Mouse (Mus musculus) spleen, adult 18-20 months (tissue): Measurements from ENCODE around the gene Dnajc25.

Experiments used
- DNase-seq, 2 experiments: peaks; one replicate each; pipeline ENCODE4 v3.0.0; 2022; ENCODE audit warnings: mixed read lengths in 2 of 2

Gene Dnajc25

DNA sequence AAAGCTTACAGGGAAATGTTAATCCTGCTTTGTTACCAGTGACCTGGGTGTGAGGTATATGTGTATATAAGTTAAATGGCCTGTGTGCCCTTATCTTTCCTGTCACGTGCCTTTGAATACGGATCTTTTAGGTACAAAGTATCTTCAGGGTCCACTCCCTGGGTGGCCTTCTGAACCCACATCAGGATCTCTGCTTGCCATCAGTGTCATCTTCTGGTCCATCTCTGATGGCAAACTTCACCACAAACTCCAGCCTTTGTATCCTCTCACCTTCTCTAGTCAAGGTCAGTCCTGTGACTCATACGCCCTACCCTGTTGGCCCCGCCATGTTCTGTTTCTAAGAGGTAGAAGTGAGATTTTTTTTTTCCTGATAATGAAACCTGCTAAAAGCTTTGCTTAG, at the start of gene Dnajc25:
TSS of gene Dnajc25 (plus strand) at position 301 of the 400 bp plus-strand sequence.
- no peak for DNase-seq

DNA sequence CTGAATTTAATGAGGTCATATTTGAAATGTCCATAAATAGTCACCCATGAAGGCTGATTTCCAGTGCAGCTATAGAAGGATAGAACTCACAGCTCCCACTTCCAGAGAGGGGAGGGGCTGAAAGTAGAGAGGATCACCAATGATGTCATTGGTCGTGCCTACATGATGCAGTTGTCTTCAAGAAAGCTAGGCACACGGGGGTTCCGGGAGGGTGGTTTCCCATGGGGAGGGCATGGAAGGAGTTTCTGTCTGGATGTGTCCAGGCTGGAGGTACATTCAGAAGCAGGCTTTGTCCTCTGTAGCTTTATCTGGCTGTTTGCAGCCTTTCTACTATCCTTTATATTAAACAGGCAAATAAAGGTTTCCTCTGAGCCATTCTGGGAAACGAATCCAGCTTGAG, 46.5 kb upstream of the Dnajc25 start:
- DNase-seq = no peak

DNA sequence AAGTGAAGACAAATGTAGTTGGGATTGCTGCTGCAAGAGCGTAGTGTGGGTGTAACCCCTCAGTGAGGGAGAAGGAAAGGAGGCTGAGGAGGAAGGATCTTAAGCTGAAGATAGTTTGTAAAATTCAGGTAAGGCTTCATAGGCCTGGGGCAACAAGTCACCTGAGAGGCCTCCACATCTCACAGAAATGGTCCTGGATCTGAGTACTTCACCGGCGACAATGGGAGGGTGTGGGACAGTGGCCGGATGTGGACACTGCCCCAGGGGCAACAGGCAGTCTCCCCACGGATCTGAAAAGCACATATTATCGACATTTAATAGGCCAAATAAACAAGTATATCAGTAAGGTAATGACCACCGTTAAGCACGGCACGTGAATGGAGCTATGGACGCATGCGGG, 42.2 kb upstream of the Dnajc25 start:
- DNase-seq = no peak

DNA sequence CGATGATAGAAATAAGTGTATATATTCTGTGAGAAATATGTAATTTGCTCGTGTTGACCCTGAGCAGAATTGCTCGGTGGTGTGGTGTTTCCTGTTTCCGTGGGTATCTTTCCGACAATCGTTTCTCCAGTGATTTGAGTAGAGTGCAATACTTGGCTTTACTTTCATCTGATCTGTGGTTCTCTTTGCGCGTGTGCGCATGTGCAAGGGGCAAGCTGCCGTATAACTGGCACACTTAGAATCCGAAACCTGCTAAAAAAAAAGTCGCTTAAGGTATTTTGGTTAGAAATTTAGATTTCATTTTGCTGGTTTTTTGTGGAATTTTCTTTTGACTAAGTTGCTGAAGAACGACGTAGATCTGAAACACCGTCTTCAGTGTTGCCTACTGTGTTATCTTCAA, 33.1 kb upstream of the Dnajc25 start:
- DNase-seq = no peak

DNA sequence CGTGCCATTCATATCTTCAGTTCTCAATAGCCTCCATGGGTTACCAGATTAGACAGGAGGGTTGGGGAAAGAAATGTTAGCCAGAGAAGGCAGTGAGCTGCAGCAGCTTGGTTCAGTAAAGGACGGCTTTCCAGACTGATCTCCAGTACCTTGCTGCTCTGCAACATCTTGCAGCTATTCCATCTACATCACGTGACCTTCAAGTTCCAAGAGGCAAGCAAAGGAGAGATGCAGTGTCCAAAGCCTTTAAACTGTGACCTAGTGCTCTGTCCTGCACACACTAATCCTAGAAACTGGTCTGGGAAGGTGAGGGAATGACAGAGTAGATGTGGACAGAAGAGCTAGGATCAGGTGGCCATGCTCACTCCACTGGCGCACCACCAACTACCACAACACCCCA, 31.6 kb upstream of the Dnajc25 start:
- DNase-seq = no peak

DNA sequence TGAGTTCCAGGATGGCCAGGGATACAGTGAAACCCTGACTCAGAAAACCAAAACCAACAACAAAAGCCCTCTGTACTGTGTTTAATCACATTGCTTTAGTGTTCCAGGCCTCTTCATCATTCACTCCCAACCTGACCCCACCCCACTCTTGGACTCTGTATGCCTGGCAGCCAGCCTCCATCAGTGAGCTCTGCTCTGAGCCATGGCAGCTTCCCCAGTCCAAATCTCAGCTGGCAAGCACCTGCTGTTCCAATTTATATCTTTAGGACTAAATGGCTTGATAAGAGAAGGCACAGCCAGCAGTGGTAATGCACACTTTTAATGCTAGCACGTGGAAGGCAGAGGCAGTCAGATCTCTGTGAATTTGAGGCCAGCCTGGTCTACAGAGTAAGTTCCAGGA, 29.7 kb upstream of the Dnajc25 start:
- no peak for DNase-seq

DNA sequence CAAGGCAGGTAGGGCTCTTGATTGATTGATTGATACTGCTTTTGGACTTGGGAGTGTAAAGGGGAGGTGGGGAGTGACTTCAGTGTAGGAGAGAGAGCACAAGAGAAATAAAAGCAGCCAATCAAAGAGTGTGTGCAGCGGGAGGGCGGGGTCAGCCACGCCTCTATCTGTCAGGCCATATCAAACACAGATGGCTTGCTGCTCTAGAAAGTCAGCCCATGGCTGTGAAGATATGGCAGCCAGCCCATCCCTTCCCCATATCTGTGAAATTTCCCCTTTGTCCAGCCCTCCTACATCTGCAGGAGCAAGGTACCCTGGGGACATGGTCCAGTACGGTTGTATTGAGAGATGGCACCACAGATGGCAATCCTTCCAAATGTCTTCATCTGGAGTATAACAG, 24.2 kb upstream of the Dnajc25 start:
- DNase-seq = no peak

DNA sequence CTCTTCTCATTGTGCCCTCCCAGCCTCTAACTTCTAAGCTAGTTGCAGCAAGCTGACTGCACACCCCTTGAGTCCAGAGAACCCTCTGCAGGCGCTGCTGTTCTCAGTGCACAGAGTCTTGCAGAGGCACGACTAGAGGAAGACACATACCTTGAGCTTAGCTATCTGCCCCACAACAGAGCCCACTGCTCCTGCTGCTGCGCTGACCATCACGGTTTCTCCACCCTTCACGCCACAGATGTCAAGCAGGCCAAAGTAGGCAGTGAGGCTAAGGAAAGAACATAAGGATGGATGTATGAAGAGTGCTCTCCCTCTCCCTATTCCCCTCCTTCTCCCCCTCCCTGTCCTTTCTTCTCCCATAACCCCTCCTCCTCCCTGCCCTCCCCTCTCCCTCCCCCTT, 19.2 kb upstream of the Dnajc25 start:
- no peak for DNase-seq

DNA sequence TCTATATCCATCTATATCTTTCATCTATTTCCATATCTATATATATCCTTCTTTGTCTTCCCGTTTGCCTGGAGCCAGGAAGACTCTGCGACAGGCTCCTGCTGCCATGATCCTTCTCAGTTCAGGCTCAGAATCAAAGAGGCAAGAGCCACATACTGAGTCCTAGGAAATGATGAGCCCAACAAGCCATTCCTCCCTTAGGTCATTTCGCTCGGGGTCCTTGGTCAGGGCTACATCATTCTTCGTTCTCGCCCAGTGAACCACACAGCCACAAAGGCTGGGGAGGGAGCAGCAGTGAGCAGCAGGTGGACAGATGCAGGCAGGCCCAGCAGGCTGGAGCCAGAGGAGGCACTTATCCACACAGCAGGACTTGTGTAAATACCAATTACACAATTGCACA, 13.4 kb upstream of the Dnajc25 start:
- DNase-seq = no peak

DNA sequence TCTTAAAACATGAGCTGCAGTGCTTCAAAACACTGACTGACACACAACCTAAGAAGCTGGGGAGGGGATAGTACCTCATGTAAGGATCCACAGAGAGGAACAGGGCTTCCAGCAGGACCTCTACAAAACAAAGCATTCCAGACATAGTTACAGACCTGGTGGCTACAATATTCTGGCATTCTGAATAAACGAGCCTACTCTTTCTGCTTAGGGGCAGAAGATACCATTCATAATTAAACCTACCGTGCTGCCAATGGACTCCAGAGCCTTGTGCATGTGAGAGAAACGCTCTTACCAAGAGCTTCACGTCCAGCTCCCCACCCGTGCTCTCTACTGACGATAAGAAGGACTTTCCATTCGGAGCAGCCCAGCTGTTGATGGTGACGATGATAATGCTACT, 12.1 kb upstream of the Dnajc25 start:
- no peak for DNase-seq

DNA sequence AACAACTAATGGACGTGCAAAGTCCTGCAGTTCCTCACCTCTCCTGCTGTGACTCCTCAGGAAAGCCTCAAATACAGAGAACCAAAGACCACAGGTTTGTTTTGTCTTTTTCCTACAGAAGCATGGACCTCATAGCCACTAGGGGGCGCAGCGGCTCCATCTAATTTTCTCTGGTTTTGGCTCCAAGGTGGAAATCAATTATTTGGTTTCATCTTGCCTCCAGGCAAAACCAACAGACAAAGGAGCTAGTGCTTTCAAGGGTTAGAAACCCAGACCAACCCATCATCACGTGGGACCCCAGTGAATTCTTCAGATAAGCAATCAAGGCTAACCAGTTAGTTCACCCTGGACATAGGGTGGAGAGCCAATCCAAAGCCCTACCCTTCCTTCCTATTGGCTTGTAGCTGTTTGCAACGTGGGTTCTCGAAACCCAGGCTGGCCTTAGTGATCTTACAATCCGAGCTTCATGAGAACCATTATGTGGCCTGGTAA, 9.7 kb upstream of the Dnajc25 start:
- DNase-seq = peak; percentile 55 to 83

DNA sequence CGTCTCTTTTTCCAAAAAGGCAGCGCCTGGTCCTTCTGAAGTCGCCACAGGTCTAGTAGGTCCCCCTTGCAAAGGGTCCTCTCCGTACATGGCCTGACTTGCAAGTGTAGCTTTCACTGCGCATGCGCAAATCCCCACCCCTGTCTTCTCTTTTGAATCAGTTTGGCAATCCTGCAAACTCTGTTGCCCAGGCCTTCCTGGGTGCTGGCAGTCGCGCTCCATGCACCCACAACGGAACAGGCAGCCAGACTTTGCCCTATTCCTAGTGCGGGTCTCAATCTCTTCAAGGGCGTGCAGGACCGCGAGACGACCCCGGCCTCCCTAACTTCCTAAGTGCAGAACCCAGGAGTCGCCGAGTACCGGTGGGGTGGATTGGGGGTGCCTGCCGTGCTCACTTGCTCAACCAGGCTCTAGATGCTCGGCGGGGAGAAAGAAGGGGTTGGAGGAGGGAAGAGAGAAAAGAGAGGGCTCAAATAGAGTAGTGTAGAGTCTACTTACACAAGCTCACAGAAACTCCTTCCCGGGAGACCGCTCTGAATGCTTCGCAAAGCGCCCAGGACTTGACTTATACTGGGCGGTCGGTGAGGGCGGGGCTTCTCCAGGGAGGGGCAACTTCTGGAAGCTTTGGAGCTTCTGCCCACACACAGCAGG, 8.2 kb upstream of the Dnajc25 start, which contains the start of gene Ptgr1:
TSS of gene Ptgr1 (minus strand) at position 580 of the 651 bp plus-strand sequence.
- DNase-seq = peak; percentile 71 to 79

DNA sequence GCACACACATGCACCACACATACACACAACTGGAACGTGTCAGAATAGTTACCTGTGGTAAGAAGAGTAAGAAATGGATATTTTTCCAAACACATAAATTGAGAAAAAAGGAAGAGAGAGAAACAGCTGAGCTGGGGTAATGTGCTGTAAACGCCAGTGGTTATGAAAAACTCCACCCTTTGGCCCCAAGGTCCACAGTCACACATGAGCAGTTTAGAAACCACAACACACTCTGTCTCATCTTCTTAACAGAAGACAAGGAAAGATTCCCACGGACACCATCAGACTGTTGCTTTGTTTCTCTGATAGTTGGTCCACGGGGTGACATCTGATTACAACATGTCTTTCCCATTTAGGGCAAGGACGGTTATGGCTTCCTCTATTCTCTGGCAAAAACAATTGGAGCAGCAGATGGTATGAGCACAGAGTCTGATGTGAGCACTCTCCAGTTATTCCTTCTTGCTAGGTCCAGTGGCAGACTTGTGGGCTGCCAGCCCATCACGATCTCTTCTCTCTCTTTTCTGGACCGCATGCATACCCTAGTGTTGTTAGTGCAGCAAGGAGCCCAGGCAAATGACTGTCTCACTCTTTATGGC, 5.5 kb upstream of the Dnajc25 start:
- DNase-seq = no peak

DNA sequence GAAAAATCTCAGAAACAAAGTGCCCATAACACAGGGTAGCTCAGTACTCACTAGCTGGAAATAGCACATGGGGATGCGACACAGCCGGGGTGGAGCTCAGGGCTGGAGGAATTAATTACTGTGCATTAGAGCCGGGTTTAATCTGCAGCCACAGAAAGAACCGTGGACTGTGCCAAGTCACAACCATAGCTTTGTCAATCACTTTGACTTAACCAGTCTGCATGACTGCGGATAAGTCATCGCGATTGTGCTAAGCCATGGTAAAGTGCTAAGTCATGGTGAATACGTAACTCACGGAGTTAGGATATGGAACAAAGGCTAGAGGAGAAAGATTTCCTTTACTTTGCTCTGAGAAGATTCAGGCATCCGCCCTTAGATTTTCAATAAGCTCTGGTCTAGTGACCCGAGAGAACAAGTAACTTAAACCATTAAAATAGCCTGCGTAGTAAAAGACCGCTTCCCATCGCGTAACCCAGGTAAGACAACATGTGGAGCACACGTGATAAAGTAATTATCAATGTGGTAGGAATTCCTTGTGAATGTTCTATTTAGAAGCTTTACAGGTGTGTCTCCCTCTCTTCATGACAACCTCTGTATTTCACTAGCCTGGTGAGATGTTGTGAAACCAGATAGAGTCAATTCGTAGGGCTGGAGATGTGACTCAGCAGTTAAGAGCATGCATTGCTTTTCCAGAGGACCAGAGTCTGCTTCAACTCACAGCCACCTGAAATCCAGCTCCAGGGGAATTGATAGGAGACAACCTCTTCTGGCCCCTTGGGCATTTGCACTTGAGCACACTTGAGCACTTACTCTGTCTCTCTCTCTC, 4.0 kb upstream of the Dnajc25 start:
- no peak for DNase-seq

DNA sequence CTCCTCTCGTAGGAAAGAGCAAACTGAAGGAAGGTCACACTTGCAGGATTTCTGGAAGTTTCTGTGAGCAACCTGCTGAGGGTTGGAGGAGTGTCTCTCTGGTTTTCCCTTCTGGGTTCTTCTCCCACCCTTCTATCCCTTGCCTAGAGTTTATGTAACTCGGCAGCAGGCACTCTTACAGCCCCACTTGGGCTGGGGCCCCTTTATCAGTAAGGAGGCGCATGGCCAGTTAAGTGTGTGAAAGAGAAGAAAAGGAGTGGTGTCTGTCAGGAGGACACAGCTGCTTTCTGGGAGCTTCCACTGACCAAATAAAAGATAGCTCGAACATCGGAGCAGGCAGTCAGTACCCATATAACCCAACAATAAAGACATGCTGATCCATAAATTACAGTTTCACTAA, 2.7 kb upstream of the Dnajc25 start:
- no peak for DNase-seq

DNA sequence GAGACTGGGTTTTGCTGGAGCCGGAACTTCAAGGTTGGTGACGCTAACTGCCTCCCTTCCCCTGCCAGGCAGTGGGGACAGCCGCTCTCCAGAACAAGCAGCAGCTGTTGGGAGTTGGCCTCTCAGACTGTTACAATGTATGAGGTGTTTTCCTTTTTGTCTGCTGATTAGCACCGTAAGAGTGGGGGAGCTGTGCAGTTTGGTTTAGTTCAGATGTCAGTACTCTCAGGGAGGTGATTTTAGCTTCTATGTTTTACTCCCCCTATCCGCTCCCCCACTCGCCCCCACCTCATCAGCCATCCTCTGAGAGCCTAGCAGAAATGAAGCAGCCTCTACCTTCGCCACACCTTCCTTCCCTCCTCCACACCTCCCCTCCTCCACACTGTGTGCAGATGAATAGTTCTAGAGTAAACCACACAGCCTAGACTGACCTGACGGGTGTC, 410 bp downstream of the Dnajc25 start:
- no peak for DNase-seq

DNA sequence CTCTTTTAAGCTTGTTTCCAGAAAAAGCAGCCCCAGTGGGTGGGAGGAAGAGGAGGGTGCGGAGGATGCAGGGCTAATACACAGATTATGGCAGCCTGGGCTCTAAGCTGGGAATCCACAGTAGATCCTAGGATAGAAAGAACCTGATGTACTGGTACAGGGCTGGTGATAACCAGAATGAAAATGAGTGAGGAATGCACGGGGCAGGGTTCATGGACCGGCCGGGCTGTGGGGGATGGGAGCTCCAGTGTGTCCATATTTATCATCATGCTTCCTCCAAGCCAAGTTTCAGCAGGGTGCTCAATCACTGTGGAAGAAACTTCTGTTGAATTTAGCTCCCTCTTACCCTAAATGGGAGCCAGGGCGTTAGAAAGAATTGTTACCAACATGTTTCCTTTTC, 2.2 kb downstream of the Dnajc25 start:
- no peak for DNase-seq

DNA sequence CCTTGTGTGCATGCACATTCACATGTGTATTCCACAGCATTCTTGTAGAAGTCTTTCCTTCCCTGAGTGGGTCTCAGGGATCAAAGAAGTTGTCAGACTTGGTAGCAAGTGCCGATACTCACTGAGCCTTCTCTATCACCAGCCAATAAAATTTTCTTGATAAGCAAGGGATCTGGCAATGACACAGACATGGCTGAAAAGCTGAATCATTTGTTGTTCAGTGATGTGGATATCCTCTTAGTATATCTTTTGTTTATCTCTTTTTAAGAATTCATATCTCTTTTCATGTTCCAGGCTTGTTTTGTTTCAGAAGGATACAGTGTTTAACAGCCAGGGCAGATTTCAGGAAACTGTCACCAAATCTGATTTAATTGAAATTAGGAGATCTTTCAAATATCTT, 3.8 kb downstream of the Dnajc25 start:
- DNase-seq = no peak

DNA sequence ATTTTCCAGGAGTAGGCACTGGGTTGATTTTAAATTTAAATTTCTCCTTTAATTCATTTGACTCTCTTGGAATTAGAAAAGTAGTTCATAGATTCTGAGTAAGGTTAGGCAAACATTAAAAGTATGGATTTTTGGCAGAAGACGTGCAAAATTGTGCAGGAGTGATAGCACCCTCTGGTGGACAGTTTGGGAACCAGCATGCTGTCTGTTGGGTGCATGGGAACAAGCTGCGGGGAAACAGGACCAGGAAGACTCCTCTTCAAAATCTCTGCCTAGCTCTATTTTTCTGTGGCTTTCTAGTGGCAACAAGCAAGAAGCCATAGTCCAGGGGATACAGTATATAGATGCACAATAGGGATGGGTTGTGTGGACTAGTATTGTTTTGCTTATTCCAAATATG, 4.8 kb downstream of the Dnajc25 start:
- DNase-seq = peak; percentile 46 to 66

DNA sequence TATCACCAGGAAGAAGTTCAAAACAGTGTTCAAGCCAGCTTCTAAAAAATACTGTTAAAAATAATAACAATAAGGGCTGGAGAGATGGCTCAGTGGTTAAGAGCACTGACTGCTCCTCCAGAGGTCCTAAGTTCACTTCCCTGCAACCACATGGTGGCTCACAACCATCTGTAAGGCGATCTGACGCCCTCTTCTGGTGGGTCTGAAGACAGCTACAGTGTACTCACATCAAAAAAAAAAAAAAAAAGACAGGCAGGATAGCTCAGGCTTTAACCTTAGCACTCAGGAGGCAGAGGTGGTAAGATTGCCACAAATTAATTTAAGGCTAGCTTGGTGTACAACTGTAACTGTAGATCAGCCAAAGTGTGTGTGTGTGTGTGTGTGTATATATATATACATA, 5.8 kb downstream of the Dnajc25 start:
- peak; percentile 15 to 24 for DNase-seq

DNA sequence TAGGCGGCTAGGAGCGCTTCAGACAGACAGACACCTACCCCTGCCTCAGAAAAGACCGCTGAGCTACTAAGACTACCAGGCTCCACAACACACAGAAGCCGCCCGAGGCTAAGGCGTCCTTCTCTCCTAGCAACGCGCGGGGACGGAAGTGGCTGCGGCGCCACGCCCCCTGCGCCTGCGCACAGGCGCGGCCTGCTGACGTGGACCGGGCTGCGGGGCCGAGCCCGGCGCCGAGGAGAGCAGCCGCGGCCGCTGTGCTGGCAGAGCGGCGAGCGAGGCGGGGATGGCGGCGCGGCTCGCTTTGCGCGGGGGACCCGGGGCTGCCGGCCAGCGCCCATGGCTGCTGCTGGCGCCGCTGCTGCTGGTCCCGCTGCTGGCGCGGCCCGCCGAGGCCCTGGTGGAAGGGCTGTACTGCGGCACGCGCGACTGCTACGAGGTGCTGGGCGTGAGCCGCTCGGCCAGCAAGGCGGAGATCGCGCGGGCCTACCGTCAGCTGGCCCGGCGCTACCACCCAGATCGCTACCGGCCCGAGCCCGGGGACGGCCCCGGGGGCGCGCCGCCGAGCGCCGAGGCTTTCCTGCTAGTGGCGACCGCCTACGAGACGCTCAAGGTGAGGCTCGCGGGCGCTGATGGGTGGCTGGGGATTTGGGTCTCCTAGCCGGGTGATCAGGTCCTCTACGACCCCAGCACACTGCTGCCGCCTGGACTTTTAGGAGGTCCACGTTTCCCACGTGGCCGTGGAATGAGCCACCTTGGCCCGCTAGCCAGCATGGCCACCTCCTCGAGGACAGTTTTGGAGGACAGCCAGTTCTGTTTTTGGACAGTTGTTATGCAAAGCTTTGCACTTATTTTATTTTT, 8.3 kb downstream of the Dnajc25 start, which contains the start of gene Gm20503:
TSS of gene Gm20503 (plus strand) at position 263 of the 858 bp plus-strand sequence.
- peak; percentile 87 to 89 for DNase-seq

DNA sequence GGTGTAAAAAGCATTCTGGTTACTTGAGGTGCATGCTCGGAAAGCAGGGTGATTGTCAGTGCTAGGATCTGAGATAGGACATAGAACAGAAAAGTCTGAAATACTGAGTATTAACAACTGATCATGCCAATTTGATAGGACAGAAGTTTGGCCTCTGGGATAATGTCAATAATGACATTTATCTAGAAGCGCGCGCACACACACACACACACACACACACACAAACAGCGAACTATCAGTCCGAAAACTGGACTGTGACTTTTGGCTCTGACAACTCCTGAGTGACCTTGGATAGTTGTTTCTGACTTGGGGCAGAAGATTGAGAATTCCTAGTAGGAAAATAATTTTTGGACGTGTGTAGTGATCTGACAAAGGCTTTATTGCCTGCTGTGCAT, 8.9 kb downstream of the Dnajc25 start:
- DNase-seq = no peak

DNA sequence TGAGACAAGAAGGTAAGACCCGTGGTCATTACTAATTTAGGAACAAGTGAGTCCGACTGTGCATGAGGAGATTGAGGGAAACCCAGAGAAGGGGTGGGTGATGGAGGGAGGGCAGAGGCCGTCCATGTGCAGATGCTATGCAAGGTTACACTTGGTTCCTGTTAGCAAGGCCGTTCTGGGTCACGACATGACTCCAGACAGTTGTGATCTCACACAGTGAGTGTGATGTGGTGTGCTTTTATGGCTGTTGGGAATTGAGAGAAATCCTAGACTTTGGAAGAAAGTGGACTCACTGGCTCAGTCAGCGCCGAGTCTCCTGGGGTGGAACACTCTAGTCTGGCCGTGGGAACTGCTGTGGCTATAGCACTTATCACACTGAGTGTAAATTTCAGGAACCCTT, 11.3 kb downstream of the Dnajc25 start:
- no peak for DNase-seq
